In genomic region chr9:82012991-82013390, GRCm38 (mm10) we compare ENCODE assay signal across 22 mouse cellular contexts.
"Had no signal": no experiment of that assay in that cellular context is flagged by ENCODE, and none has a peak within 500 bp of the region (broad histone marks: within the 10 kb centered on the region; RNA-seq: fewer than 3 reads in every experiment).

No protein-coding gene starts in this region.

- H3K9ac ChIP-seq: liver, embryonic 12.5 days; liver, embryonic 15.5 days; lung, embryonic 15.5 days; neural tube, embryonic 12.5 days; neural tube, embryonic 15.5 days had no signal

- DNase-seq: kidney, adult 2 months; kidney, postnatal 25 days; layer of hippocampus, adult 9-11 months; liver; lung, adult 18-20 months; lung, postnatal 10 days; lung, postnatal 36 days; right cerebral cortex, adult 18-20 months; right cerebral cortex, postnatal 14 days; right cerebral cortex, postnatal 4 days; thymus, adult 2 months; thymus, postnatal 4 days had no signal

- H3K36me3 ChIP-seq: liver, embryonic 12.5 days; liver, embryonic 15.5 days; lung, embryonic 15.5 days; neural tube, embryonic 12.5 days; neural tube, embryonic 15.5 days had no signal

- H3K4me2 ChIP-seq: liver, embryonic 12.5 days; liver, embryonic 15.5 days; lung, embryonic 15.5 days; neural tube, embryonic 12.5 days; neural tube, embryonic 15.5 days had no signal

- H3K4me1 ChIP-seq: liver, embryonic 12.5 days; liver, embryonic 15.5 days; lung, embryonic 15.5 days; megakaryocyte, embryonic 14.5 days; neural tube, embryonic 12.5 days; neural tube, embryonic 15.5 days had no signal

- H3K27ac ChIP-seq: kidney, postnatal 0 days; layer of hippocampus, adult 2 months; liver, embryonic 12.5 days; liver, embryonic 15.5 days; lung, embryonic 15.5 days; neural tube, embryonic 12.5 days; neural tube, embryonic 15.5 days; stomach, postnatal 0 days had no signal

- H3K27me3 ChIP-seq: liver, embryonic 12.5 days; liver, embryonic 15.5 days; lung, embryonic 15.5 days; megakaryocyte, embryonic 14.5 days; neural tube, embryonic 12.5 days; neural tube, embryonic 15.5 days had no signal

- ATAC-seq: intestine, postnatal 0 days; liver, embryonic 12.5 days had no signal

- H3K9me3 ChIP-seq: liver, embryonic 12.5 days; liver, embryonic 15.5 days; lung, embryonic 15.5 days; megakaryocyte, embryonic 14.5 days; neural tube, embryonic 12.5 days; neural tube, embryonic 15.5 days had no signal

- H3K4me3 ChIP-seq: layer of hippocampus, adult 2 months; liver, embryonic 12.5 days; liver, embryonic 15.5 days; lung, embryonic 15.5 days; megakaryocyte, embryonic 14.5 days; neural tube, embryonic 12.5 days; neural tube, embryonic 15.5 days had no signal
